Mouse (Mus musculus) central nervous system, embryonic 11.5 days (tissue): ENCODE measurements around the gene Abcb9. TPM values are rescaled to one million over a fixed set of nuclear protein-coding genes. Genes with fewer than 3 reads are reported as not detected.

Experiments used
- polyA plus RNA-seq: library from polyadenylated mRNA; depleted of rRNA; stranded (reverse); fragments of >200 nt; gene quantifications from 2 replicates; pipeline ENCODE4 v1.2.3, GENCODE M21; 2012; rRNA removed

Gene Abcb9
- 0.96 and 1.1 TPM in 2 replicates for polyA plus RNA-seq

DNA sequence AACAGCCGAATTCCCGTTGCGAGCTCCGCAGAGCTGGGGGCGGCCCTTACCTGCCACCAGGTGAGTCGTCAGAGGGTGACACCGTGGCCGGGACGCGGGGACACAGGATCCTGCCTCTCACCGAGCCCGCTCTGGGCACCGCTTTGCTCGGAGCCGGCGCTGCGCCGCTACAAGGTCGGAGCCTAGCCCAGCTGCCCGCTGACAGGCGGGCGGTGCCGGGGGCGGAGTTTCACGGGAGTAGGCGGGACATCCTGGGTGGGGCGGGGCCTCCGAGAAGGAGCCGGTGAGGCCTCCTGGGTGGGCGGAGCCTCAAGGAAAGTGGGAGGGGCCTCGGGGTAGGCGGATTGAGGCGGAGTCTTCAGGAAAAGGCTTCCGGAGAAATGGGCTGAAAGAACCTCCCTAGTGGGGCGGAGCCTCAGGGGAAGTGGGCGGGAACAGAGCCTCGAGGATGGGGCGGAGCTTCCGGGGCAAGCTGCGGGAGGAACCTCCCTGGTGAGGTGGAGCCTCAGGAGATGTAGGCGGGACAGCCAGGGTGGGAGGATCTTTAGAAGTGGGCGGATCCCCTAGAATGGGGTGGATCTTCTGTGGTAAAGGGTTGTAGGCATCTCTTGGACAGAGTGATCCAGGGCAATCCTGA lies at the start of gene Abcb9:
Gene Abcb9, minus strand, starts transcription at position 203 of the 637 bp plus-strand sequence.

DNA sequence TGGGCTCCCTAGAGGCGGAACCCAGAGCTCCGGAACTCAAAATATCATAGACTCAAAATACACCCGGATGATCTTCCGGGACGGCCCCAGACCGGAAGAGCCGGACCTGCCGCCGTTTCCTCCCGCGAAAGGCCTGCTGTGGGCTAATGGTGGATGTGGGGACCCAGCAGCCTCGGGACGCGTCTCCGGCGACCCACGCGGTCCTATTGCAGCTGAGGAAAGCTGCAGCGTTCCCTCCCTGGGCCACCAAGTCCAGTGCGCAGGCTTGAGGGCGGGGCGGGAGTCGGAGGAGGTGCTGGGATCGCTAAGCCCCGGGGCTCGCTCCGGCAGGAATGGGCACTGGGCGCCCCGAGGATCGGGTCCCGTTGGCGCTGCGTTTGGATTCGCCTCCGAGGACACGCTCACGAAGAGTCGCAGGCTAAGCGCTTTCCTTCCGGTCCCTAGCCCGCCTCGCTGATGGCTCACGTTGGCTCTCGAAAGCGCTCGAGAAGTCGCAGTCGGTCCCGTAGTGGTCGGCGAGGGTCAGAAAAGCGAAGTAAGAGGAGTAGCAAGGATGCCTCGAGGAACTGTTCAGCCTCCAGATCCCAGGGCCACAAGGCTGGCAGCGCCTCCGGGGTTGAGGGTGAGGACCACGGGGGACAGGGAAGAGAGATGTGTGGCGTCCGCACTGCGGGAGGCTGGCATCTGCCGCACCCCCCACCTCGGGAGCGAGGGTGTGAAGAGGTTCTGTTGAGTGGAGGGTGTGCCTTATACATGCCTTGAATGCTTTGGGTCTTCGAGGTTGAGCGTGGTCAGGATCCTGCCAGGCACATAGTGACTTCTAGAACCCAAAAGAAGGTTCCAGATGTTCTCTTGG lies 20.6 kb upstream of the Abcb9 start, which contains the start of gene Arl6ip4:
Gene Arl6ip4, plus strand, starts transcription at position 100 of the 856 bp plus-strand sequence.

DNA sequence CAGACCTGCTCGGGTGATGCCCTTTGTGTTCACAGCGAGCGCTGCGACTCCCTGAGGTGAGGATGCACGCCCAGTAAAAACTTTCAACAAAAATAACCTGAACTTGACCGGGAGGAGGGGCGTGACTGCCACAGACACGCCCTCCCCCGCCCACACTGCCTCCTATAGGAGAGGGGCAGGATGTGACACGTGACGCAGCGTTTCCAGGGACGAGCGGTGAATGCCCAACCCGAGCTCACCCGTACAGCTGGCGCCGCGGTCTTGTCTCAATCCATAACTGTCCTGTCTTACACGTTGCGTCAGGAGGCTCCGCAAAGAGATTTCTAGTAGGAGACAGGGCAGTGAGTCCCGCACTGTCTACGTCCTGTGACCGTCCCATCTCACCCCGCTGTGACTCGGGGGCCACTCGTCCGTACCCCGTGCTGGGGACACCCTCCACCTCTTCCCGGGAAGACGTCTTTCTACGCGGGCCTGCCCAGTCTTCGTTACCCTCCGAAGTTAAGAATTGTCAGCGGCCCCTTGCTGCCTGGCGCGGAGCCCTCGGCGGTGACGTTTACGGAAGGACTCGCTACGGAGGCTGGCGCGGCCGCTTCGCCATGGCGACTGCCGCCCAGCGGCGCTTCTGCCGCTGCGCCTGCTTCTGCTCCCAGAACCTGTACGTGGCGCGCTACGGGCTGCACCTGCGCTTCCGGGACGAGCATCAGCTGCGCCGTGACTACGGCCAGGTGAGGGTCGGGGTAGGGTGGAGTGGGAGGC lies 16.3 kb upstream of the Abcb9 start, which contains the start of gene Ogfod2:
Gene Ogfod2, plus strand, starts transcription at position 556 of the 756 bp plus-strand sequence.

DNA sequence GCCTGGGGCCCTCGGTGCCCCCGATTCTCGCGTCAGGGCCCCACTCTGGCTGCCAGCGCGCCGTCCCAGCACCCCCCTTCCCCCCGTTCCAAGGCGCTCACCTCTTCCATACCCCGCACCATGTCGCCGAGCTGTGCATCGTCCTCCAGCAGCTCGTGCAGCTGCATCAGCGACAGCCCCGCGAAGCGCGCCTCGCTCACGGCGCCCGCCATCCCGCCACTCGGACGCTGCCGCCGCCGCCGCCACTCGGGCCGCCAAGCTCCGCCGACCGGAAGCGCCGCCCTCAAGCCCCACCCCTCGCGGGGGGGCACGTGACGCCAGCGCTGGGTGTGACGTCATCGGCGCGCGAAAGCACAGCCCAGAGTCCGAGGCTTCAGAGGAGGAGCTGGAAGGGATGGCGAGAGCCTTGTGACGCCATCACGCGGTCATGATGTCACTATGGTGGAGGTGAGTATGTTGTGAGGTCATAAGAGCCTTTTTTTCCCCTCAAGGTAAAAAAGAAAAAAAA lies 63.5 kb downstream of the Abcb9 start, which contains the start of gene Vps37b:
Gene Vps37b, minus strand, starts transcription at position 270 of the 508 bp plus-strand sequence.

Other genes starting within 250 kb of the Abcb9 start
- 0.02 TPM in 1 of 2 replicates, not detected in the other for gene Hcar2, start 230.3 kb downstream of the Abcb9 start, polyA plus RNA-seq
- 0.06 and 0.11 TPM in 2 replicates for gene Hcar1, start 215.8 kb downstream of the Abcb9 start, polyA plus RNA-seq
- 93.9 and 138 TPM in 2 replicates for gene Denr, start 188.6 kb downstream of the Abcb9 start, polyA plus RNA-seq
- 0.83 and 0.90 TPM in 2 replicates for gene Gm43518, start 168.4 kb downstream of the Abcb9 start, polyA plus RNA-seq
- 4.0 and 6.8 TPM in 2 replicates for gene Ccdc62, start 165.1 kb downstream of the Abcb9 start, polyA plus RNA-seq
- 8.1 and 17.8 TPM in 2 replicates for gene Hip1r, start 122.2 kb downstream of the Abcb9 start, polyA plus RNA-seq
- gene Vps37b, start 63.5 kb downstream of the Abcb9 start, polyA plus RNA-seq = 44.8 and 50.9 TPM in 2 replicates
- 20.5 and 20.8 TPM in 2 replicates for gene Ogfod2, start 16.5 kb upstream of the Abcb9 start, polyA plus RNA-seq
- 107 and 163 TPM in 2 replicates for gene Arl6ip4, start 20.3 kb upstream of the Abcb9 start, polyA plus RNA-seq
- 14.2 and 24.1 TPM in 2 replicates for gene Pitpnm2, start 154.0 kb upstream of the Abcb9 start, polyA plus RNA-seq
- 20.7 and 22.5 TPM in 2 replicates for gene Mphosph9, start 232.2 kb upstream of the Abcb9 start, polyA plus RNA-seq
- 14.9 and 15.1 TPM in 2 replicates for gene 2810006K23Rik, start 232.3 kb upstream of the Abcb9 start, polyA plus RNA-seq